Mouse (Mus musculus) olfactory bulb, adult 2 months (tissue): ENCODE results near the gene Ptgfrn.

Source experiments
- CTCF ChIP-seq: fragments of 200-500 bp; IDR thresholded peaks from 2 replicates; pipeline ENCODE4 v1.5.1; 2012; ENCODE audit warnings: low read depth, mild to moderate bottlenecking, low read length, moderate library complexity; ENCODE audit not compliant: insufficient read depth
- POLR2A ChIP-seq: fragments of 200-500 bp; IDR thresholded peaks from 2 replicates; pipeline ENCODE4 v1.6.1; 2012; ENCODE audit warnings: mild to moderate bottlenecking, low read depth, low read length, moderate library complexity; ENCODE audit not compliant: insufficient read depth

- TF ChIP-seq POLR2A (no peak), CTCF (no peak)
Measured at GRCm38 (mm10) chr3:101051601-101052000, 58.5 kb downstream of the Ptgfrn start.
